Mouse (Mus musculus) liver, embryonic 15.5 days (tissue): ENCODE measurements around the gene Synj1. TPM values are rescaled to one million over a fixed set of nuclear protein-coding genes. Genes with fewer than 3 reads are reported as not detected.

Source experiments
- ATAC-seq: fragments of 200-750 bp; cut with Nextera tagmentation; 2 replicates; pipeline ENCODE4 v1.8.0; 2017; ENCODE audit warnings: moderate number of reproducible peaks, mild to moderate bottlenecking, moderate library complexity; ENCODE audit not compliant: insufficient read depth
- H3K27ac ChIP-seq: fragments of 300-500 bp; sonication (generic); replicated peaks from 2 replicates; pipeline ENCODE4 v1.5.1; 2015; ENCODE audit warnings: mild to moderate bottlenecking, inconsistent platforms
- H3K27me3 ChIP-seq: fragments of 300-500 bp; sonication (generic); 2 replicates; pipeline ENCODE4 v1.6.1; 2015; ENCODE audit warnings: mild to moderate bottlenecking, inconsistent platforms
- H3K36me3 ChIP-seq: fragments of 300-500 bp; sonication (generic); replicated peaks from 2 replicates; pipeline ENCODE4 v1.6.1; 2015; ENCODE audit warnings: moderate library complexity, mild to moderate bottlenecking, inconsistent platforms
- H3K4me1 ChIP-seq: fragments of 300-500 bp; sonication (generic); replicated peaks from 2 replicates; pipeline ENCODE4 v1.6.1; 2015; ENCODE audit warnings: inconsistent platforms
- H3K4me2 ChIP-seq: fragments of 300-500 bp; sonication (generic); 2 replicates; pipeline ENCODE4 v1.6.1; 2015; ENCODE audit warnings: moderate library complexity, mild to moderate bottlenecking, inconsistent platforms
- H3K4me3 ChIP-seq: fragments of 300-500 bp; sonication (generic); replicated peaks from 2 replicates; pipeline ENCODE4 v1.5.1; 2015; ENCODE audit warnings: mild to moderate bottlenecking, inconsistent platforms
- H3K9ac ChIP-seq: fragments of 300-500 bp; sonication (generic); 2 replicates; pipeline ENCODE4 v1.6.1; 2015; ENCODE audit warnings: moderate library complexity, mild to moderate bottlenecking, inconsistent platforms
- H3K9me3 ChIP-seq: fragments of 300-500 bp; sonication (generic); replicated peaks from 2 replicates; pipeline ENCODE4 v1.6.1; 2016; ENCODE audit warnings: inconsistent platforms
- WGBS: fragments of 180-500 bp; shearing (Covaris S2); methylation state at CpG from one replicate; pipeline ENCODE4 v1.1.7; 2015; ENCODE audit warnings: mixed read lengths; ENCODE audit not compliant: insufficient replicate concordance; 5-methylcytosine and 5-hydroxymethylcytosine counted together
- polyA plus RNA-seq: library from polyadenylated mRNA; unstranded; fragments of >200 nt; fragmentation: Nextera tagmentation; extraction: Ambion mirVana; gene quantifications from 2 replicates; pipeline ENCODE4 v1.2.1, GENCODE M21; 2015

The Synj1 gene
- polyA plus RNA-seq, 1 experiment from 2014 or later: 19.5 TPM

- H3K4me3 ChIP-seq: no peak overlapping the region
- H3K9ac ChIP-seq: no peak overlapping the region
- no peaks in the 10 kb centered on the region for H3K27me3 ChIP-seq
- H3K36me3 ChIP-seq: peaks cover 77% of the 10 kb centered on the region
- H3K27ac ChIP-seq: no peak overlapping the region
- no peak for ATAC-seq
- peaks cover 8% of the 10 kb centered on the region; the same call in 1 of the 2 replicates for H3K4me1 ChIP-seq
- no peaks in the 10 kb centered on the region for H3K9me3 ChIP-seq
- H3K4me2 ChIP-seq: no peak overlapping the region
- WGBS: 85% methylated on average over 6 of the region's 6 CpGs
Observed at GRCm38 (mm10) chr16:90971004-90971403, 40.1 kb downstream of the Synj1 start.

DNA sequence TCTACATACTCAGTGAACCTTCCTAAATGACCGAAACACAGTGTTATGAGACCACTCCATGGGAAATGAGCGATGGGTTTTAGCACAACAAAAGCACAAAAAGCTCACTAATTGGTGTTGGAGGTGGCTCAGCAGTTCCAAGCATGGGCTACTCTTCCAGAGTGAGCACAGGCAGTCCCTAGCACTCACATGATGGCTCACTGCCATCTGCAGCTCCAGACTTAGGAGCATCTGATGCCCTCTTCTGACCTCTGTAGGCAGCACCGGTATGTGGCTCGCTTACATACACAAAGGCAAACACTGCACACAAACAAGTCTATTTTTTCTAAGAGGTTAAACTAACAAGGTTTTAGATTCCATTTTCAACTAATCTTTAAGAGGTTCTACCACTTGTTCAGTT lies 44.9 kb downstream of the Synj1 start:
- H3K4me3 ChIP-seq: no peak overlapping the region
- ATAC-seq: no peak
- no peak overlapping the region for H3K4me2 ChIP-seq
- peaks cover 36% of the 10 kb centered on the region for H3K4me1 ChIP-seq
- no peak overlapping the region for H3K9ac ChIP-seq
- no peaks in the 10 kb centered on the region for H3K9me3 ChIP-seq
- no peaks in the 10 kb centered on the region for H3K27me3 ChIP-seq
- H3K36me3 ChIP-seq: peaks cover 81% of the 10 kb centered on the region
- WGBS: 87% methylated on average over 4 of the region's 4 CpGs
- no peak overlapping the region; the same call in 1 of the 2 replicates for H3K27ac ChIP-seq

GRCm38 (mm10) chr16:90964302-90964701 lies 46.8 kb downstream of the Synj1 start:
- H3K4me3 ChIP-seq: peak overlapping the region; percentile 6; the same call in 1 of the 2 replicates

GRCm38 (mm10) chr16:90963866-90964265 lies 47.2 kb downstream of the Synj1 start:
- Histone ChIP-seq H3K27ac (peak overlapping the region; percentile 86), H3K4me3 (0 out of 2 replicates have a peak overlapping the region, but pooled peaks have one; percentile 6), H3K36me3 (peaks cover 79% of the 10 kb centered on the region), H3K4me2 (peak overlapping the region; percentile 56), H3K9me3 (no peaks in the 10 kb centered on the region), H3K4me1 (peaks cover 34% of the 10 kb centered on the region), H3K9ac (peak overlapping the region; percentile 15; the same call in 1 of the 2 replicates), H3K27me3 (no peaks in the 10 kb centered on the region)
- ATAC-seq: peak; percentile 75
- WGBS: 52% methylated on average over 10 of the region's 10 CpGs

More at GRCm38 (mm10) chr16:90964302-90964701, 46.8 kb downstream of the Synj1 start:
- WGBS: 34% methylated on average over 10 of the region's 10 CpGs
- Histone ChIP-seq H3K36me3 (peaks cover 79% of the 10 kb centered on the region), H3K27ac (peak overlapping the region; percentile 86), H3K4me2 (peak overlapping the region; percentile 56), H3K27me3 (no peaks in the 10 kb centered on the region), H3K9me3 (no peaks in the 10 kb centered on the region), H3K9ac (no peak overlapping the region), H3K4me1 (peaks cover 34% of the 10 kb centered on the region)
- ATAC-seq: peak; percentile 99

DNA sequence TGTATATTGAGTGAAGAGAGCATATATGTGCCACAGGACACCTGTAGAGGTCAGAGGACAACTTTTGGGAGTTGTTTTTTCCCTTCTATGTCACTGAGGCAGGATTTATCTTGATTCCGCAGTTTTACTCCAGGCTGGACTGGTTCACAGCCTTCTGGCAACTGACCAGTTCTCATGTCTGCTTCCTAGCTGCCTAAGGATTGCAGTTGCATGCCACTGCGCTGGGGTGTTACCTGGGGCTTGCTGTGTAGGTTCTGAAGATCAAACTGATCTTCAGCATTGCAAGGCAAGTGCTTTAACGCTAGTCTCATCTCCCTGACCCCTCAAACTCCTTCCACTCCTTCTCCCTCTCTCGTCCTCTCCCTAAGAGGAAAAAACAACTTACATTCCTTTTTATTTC lies 47.9 kb downstream of the Synj1 start:
- Histone ChIP-seq H3K27ac (no peak overlapping the region; the same call in 1 of the 2 replicates), H3K4me2 (no peak overlapping the region; the same call in 1 of the 2 replicates), H3K9me3 (no peaks in the 10 kb centered on the region), H3K36me3 (peaks cover 79% of the 10 kb centered on the region), H3K27me3 (no peaks in the 10 kb centered on the region), H3K4me3 (no peak overlapping the region), H3K9ac (peak overlapping the region; percentile 15; the same call in 1 of the 2 replicates), H3K4me1 (peaks cover 34% of the 10 kb centered on the region)
- 85% methylated on average over 4 of the region's 4 CpGs for WGBS
- ATAC-seq: no peak

DNA sequence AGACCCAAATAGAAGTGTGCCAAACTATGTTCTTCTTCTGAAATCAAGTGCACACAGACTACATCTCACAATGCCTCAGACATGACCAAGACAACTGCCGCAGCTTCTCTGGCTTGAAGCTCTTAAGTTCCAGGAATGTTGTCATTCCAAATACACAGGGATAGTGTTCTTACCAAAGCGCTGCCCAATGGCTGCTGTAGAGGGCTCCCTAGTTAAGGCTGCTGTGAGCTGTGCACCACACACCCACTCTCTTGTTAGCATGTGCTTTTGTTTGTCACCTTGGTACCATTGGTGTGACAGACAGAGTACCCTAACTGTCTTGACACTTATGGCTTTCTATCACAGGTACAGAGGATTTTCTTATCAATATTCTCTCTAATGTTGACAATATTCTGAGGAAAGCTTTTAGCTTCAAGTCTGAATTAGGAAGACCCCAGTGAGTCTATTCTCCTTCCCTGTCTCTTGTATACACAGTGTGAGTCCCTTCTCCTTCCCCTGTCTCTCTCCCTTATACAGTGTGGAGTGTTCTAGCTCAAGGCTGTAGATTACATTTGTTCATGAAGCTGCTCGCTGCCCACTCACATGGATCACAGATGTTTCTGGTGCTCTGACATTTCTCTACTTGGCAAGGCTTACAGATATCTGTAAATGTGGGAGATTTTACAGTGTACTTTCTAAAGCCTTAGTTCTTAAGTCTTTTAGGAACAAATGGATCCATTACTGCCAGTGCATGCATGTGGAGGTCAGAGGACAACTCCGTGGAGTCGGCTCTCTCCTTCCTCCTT lies 52.6 kb downstream of the Synj1 start:
- Histone ChIP-seq H3K9me3 (no peaks in the 10 kb centered on the region), H3K36me3 (peaks cover 83% of the 10 kb centered on the region), H3K4me3 (no peak overlapping the region), H3K27ac (no peak overlapping the region), H3K4me1 (peaks cover 8% of the 10 kb centered on the region), H3K9ac (no peak overlapping the region), H3K4me2 (no peak overlapping the region), H3K27me3 (no peaks in the 10 kb centered on the region)
- ATAC-seq: no peak
- WGBS: 87% methylated on average over 5 of the region's 5 CpGs

DNA sequence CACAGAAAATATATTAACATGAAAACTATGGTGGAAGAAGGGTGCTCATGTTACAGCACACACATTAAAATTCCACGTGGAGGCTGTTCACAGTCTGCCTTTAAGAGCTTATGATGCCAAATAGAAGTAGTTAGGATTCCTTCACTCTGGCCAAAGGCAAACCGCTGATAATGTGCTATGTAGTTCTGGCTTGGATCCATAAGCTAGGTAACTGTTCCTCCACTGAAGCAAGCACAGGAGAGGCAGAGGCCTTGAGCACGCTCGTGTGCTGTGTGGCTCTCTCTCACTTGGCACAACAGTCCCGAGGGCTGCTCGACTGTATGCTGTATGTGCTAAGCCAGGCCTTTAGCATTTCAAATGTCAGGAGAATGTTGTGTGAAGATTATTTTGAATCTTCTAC lies 55.6 kb downstream of the Synj1 start:
- H3K4me1 ChIP-seq: no peaks in the 10 kb centered on the region
- no peak overlapping the region for H3K27ac ChIP-seq
- H3K36me3 ChIP-seq: peaks cover 90% of the 10 kb centered on the region
- no peak overlapping the region for H3K4me2 ChIP-seq
- no peak for ATAC-seq
- H3K27me3 ChIP-seq: no peaks in the 10 kb centered on the region
- WGBS: 89% methylated on average over 6 of the region's 6 CpGs
- no peak overlapping the region for H3K9ac ChIP-seq
- no peak overlapping the region for H3K4me3 ChIP-seq
- H3K9me3 ChIP-seq: no peaks in the 10 kb centered on the region

GRCm38 (mm10) chr16:90953770-90954169 lies 57.3 kb downstream of the Synj1 start:
- WGBS: 80% methylated on average over 6 of the region's 6 CpGs
- no peak for ATAC-seq
- H3K27ac ChIP-seq: no peak overlapping the region
- no peak overlapping the region for H3K4me3 ChIP-seq
- H3K9me3 ChIP-seq: no peaks in the 10 kb centered on the region
- H3K9ac ChIP-seq: no peak overlapping the region
- no peak overlapping the region for H3K4me2 ChIP-seq
- H3K36me3 ChIP-seq: peaks cover 86% of the 10 kb centered on the region
- no peaks in the 10 kb centered on the region for H3K4me1 ChIP-seq
- no peaks in the 10 kb centered on the region for H3K27me3 ChIP-seq

- ATAC-seq: no peak
- H3K4me2 ChIP-seq: no peak overlapping the region
- no peak overlapping the region for H3K4me3 ChIP-seq
- H3K27ac ChIP-seq: no peak overlapping the region
- H3K4me1 ChIP-seq: no peaks in the 10 kb centered on the region
- no peaks in the 10 kb centered on the region for H3K27me3 ChIP-seq
- H3K9me3 ChIP-seq: no peaks in the 10 kb centered on the region
- H3K36me3 ChIP-seq: peaks cover 79% of the 10 kb centered on the region
- WGBS: 87% methylated on average over 9 of the region's 9 CpGs
- no peak overlapping the region for H3K9ac ChIP-seq
Observed at GRCm38 (mm10) chr16:90953147-90953546, 58.0 kb downstream of the Synj1 start.

- Histone ChIP-seq H3K27me3 (no peaks in the 10 kb centered on the region), H3K36me3 (peaks cover 75% of the 10 kb centered on the region), H3K4me1 (no peaks in the 10 kb centered on the region), H3K9ac (no peak overlapping the region), H3K27ac (no peak overlapping the region), H3K9me3 (no peaks in the 10 kb centered on the region), H3K4me2 (no peak overlapping the region), H3K4me3 (no peak overlapping the region)
- ATAC-seq: no peak
- WGBS: 48% methylated on average over 17 of the region's 17 CpGs
Observed at GRCm38 (mm10) chr16:90950354-90950963, 60.6 kb downstream of the Synj1 start.

DNA sequence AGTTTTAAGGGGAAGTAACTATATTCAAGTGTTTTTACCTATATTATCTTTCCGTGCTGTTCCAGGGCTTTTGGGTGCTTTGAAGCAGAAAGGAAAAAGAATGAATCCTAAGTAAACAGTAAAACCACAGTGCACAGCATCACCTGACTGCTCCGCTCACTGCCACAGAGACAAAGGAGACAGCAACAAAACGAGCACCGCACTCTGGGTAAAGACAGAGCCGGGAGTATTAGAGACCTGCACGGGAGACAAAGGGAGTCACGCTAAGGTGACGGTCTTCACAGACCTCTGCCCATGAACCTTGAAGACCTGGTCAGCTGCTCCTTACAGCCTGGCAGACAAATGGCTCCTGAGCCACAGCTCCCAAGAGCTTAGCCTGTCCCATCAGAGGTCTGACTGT lies 64.1 kb downstream of the Synj1 start:
- H3K9me3 ChIP-seq: no peaks in the 10 kb centered on the region
- 88% methylated on average over 8 of the region's 8 CpGs for WGBS
- no peak overlapping the region for H3K4me3 ChIP-seq
- peaks cover 78% of the 10 kb centered on the region for H3K36me3 ChIP-seq
- no peak overlapping the region for H3K4me2 ChIP-seq
- no peaks in the 10 kb centered on the region for H3K4me1 ChIP-seq
- H3K9ac ChIP-seq: no peak overlapping the region
- no peaks in the 10 kb centered on the region for H3K27me3 ChIP-seq
- H3K27ac ChIP-seq: no peak overlapping the region
- ATAC-seq: no peak
